Mouse (Mus musculus) gastrocnemius, postnatal 36 days (tissue): Measurements from ENCODE around the gene Qrich2. TPM values are rescaled to one million over a fixed set of nuclear protein-coding genes. Genes with fewer than 3 reads are reported as not detected.
A peak's percentile ranks its signal among the peaks of the same experiment; 100 is the strongest.

Experiments used
- DNase-seq, 2 experiments: peaks; one replicate each; pipeline ENCODE4 v3.0.0; 2022
- intact Hi-C: fragments of 180-260 bp; cut with DNase I; formaldehyde crosslinking; loops from one replicate; pipeline ENCODE4 v1.15.1; 2025
- total RNA-seq, 2 experiments: library from RNA; stranded (reverse); gene quantifications; 2 replicates each; pipeline ENCODE4 v1.2.3; 2021

The Qrich2 gene
- total RNA-seq, 2 experiments from 2014 or later = 0.05 TPM; not detected in 1

DNA sequence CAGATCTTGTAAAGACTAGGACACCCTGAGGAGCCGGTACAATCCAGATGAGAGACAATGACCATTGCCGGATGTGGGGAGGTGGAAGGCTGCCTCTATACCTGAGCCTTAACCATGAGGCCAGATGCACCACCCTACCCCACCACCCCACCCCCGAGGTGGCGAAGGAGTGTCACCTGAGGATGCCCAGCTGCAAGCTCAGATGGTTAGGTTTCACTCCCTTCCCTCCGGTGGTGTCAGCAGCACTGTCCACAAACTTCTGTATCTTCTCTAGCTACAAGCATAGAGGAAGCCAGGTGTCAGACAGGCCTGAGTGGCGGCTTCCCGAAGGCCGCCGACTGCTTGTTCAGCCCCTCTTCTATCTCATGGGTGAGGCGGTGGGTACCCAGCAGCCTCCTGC, 12.2 kb downstream of the Qrich2 start:
- intact Hi-C loops = no loop called here
- no peak for DNase-seq

DNA sequence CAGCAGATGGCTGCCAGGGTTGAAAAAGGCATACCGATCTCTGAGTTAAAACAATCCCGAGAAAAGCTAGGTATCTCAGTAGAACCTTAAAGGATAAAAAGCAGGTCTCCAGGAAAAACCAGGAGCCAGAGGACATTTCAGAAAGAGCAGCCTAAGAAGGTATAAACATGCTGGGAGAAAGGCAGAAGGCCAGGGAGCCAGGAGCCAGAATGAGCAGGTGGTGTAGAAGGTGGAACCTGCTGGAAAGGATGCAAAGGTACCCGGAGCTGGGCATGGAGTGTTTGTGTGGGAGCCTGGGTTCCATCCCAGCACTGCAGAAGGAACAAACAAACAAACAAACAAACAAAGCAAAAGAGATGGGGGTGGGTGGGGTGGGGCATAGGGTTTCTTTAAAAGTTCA, 16.7 kb downstream of the Qrich2 start:
- intact Hi-C loops = loop anchor here (5.0 kb wide), 1 partner anchor 222 kb away; no protein-coding TSS in a partner anchor
- DNase-seq = no peak

DNA sequence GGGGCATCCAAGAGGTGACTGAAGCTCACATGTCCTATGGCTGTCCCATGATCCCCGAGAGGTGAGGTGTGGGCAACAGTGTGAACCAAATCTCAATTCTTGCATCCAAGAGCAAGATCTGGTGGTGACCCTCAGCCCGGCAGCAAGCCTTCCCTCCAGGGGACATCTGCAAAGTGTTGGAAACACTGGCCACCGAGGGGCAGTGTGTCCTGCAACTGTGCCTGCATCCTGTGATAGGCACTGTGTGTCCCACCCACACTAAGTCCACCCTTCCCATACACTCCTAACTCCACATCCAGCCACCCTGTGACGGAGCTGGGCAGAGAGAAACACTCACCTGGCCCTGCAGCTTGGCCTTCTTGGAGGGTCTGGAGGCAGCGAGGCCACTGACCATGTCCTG, 18.2 kb downstream of the Qrich2 start:
- intact Hi-C loops = loop anchor here (5.0 kb wide), 1 partner anchor 221 kb away; no protein-coding TSS in a partner anchor
- DNase-seq = no peak

DNA sequence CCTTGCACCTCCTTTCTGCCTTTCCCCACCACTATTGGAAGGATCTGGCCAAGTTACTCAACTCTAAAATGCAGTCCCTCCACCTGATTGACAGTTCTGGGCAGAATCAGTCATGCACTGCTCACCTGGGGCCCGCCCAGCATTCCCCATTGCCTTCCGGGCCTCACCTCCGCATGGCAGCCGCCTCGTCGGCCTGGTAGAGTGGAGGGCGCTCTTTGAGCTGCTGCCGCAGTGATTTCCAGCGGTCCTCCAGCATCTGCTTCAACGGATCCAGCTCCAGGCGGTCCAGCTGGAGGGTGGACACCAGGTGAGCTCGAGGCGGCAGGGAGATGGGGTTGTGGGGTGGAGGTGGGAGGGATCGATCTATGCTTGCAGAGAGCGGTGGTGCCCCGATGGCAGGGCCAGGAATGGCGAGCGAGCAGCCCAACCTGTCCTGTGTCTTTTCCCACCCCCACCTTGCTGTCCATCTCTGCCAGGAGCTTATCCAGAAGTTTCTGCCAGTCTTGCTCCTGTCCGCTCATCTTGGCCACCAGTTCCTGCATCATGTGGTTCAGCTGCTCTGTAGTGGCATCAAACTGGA, 19.6 kb downstream of the Qrich2 start:
- DNase-seq = no peak
- intact Hi-C loops = loop anchor here (1.0 to 5.0 kb wide), 2 partner anchors 127 to 219 kb away; no protein-coding TSS in a partner anchor

DNA sequence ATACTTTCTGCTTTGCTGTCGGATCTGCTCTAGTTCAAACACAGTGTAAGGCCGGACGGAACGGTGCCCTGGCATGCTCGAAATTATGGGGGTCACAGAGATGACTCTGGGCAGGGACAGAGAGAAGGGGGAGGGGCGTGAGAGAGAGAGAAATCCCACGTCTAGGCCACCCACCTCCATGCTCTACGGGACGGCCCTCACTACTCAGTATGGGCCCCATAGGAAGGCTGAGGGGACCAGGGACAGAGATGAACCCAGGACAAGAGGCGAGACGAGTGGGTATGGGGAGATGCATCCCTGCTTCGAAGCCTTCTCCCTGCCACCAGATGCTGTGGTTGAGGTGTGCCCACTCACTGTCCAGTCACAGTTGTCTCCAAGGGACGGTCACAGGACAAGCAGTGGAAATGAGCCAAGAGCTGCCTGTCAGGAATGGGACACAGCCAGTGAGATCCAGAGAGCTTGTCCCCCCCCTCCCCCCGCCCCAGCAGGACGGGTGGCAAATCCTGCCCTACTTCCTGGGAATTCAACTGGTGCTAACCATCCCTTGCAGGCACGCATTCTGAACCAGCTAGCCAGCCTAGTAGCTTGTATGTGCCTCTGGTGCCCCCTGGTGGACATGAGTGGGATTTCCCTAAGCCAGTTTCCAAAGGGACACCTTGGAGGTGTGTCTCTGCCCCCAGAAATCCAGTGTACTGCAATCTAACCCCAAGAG, 20.3 kb downstream of the Qrich2 start:
- intact Hi-C loops = loop anchor here (1.0 to 5.0 kb wide), 2 partner anchors 126 to 218 kb away; no protein-coding TSS in a partner anchor
- DNase-seq = peak; percentile 92

DNA sequence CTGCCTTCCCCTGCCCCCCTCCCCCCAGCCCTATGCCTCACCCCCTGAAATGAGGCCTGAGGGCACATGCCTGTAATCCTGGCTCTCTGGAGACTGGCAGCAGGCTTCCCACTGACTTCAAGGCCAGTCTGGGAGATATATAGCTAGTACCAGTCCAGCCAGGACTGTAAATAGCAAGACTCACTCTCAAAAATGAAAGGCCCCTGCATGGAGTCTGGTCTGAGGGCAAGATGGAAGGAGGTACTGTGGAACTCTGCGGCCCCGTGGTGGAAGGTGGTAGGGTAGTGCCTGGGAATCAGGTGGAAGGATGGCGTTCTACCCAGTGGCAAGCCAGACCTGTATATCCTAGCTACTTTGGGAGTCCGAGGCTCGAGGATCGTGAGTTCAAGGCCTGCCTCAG, 22.1 kb downstream of the Qrich2 start:
- intact Hi-C loops = loop anchor here (5.0 kb wide), 1 partner anchor 57 kb away; no protein-coding TSS in a partner anchor

DNA sequence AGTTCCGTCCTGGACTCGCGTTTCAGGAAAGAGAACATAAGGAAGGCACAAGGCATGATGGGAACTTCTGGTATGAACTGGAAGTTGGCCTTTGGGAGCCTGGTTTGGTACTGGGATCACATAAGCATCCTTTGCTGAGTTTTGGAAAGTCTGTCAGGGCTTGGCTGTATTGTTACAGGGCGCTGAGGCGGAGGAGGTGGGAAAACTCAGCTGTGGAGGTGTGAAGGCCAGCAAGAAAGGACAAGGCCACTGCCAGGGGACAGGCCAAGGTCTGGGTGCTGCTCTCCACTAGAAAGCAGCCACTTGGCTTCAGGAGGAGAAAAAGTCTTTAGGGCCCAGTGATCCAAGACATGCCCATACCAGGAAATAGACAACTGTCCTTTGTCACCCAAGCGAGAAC, 22.7 kb downstream of the Qrich2 start:
- intact Hi-C loops = loop anchor here (5.0 kb wide), 1 partner anchor 56 kb away; no protein-coding TSS in a partner anchor
- no peak for DNase-seq

More for the DNA sequence above, 22.1 kb downstream of the Qrich2 start:
- no peak for DNase-seq

DNA sequence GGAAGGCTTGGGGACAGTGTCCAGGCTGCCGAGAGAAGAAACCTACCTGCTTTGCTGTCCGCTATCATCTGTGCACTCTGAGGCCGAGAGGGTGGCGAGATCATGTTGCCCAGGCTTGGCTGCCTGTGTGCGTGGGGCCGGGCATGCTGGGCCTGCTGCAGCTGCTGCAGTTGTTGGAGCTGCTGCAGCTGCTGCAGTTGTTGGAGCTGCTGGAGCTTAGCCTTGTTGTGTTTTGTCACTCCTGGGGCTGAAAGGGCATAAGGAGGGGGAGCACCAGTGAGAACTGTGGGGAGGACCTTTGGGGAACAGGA, 23.2 kb downstream of the Qrich2 start:
- intact Hi-C loops = loop anchor here (5.0 kb wide), 1 partner anchor 56 kb away; no protein-coding TSS in a partner anchor

DNA sequence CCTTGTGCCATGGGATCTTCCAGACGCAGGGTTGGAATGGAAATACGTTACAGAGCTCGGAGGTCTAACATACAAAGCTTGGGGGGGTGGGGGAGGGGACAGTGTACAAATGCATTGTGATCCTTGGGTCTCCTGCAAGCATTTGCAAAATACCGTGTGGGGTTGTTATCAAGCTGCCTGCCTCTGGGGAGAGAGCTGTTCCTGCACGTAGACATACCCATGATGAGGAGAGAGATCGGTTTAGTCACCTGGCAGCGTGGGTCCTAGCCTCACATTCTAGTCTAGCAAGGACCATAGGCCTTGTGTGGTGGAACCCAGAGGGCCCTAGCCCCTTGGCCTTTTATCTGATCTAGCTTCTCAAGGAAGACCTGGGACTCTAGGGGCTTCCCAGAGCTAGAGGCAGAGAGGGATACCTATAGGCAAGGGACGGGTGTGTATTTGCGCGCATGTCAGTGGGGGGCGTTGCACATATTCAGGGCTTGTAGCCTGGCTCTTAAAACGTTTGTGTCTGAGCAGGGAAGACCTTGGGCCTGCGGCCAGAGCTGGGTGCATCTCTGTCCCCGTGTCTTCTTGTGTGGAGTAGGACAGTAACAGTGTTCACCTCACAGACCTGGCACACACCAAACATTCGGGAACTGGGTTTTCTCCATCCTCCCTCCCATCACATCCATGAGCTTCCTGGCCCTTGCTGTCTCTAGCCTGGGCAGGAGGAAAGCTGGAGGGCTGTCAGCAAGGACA, 23.7 kb downstream of the Qrich2 start:
- intact Hi-C loops = loop anchor here (5.0 kb wide), 1 partner anchor 55 kb away; no protein-coding TSS in a partner anchor
- no peak for DNase-seq

More for the DNA sequence above, 23.2 kb downstream of the Qrich2 start:
- no peak for DNase-seq

DNA sequence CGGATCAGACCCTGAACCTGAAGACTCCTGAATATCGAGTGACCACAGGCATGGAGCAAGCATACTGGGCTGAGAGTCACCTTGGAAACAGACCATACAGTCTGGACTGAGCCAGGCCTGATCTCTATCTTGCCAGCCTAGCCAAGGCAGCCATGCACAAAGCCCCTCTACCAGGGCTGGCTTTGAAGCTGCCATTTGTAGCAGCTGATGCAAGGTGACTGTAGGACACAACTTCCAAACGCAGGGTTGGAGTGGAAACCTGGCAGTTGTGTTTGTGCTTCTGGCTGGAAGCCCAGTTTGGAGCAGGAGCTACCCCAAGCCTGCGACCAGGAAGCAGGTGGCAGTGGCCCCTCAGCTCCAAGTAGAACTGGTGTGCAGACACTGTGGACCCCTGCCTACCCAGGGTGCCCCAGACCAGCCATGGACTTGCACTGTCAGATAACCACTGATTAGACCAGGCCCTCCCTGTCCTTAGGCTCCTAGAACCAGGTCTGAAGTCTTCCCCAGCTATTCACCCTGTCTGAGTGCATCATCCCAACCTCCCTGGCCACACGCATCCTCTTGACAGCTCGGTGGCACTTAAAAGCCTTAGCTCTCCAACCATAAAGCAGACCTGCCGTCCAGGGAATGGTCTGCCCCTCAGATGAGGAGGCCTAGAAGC, 25.5 kb downstream of the Qrich2 start:
- no peak for DNase-seq
- intact Hi-C loops = loop anchor here (5.0 kb wide), 1 partner anchor 53 kb away; no protein-coding TSS in a partner anchor

DNA sequence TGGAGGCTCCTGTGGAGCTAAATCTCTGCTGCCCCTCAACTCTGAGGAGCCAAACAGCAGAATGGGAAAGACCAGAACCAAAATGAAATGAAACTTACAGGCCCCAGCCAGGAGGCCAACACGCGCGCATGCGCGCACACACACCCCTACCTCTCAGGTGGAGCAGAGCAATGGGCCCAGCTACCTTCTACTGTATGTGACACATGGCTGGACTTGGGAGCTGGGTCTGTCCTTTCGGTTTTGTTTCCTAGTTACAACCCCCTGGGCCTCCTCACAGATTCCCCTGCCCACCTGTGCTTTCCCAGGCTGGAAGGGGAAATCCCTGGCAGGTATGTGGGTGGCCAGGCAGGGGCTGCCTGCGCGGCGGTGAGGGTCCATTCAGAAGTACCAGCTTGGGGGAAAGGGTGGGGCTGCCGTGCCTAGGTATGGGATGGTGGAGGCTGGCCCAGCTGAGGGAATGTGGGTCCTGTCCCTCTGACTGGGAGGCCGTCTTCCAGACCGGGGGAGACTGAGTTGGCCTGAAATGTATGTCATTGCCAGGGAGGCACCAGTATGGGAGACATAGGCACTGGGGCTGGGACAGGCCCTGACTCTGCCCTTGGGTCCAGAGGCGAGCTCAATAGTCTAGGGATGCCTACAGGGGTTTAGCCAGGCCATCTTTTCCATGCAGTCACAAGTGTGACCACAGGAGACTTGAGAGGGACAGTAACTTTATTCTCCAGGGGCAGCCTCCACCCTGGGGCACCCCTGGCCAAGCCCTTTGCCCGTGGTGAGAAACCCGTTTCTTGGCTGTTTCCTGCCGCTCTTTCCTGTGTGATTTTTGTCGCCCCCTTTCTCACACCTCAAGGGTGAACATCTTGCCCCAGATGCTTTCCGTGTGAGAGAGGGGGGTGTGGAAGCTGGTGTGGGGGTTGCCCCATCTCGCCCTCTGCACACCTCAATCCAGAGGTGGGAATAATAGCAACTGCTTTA, 26.5 kb downstream of the Qrich2 start:
- intact Hi-C loops = loop anchor here (5.0 kb wide), 1 partner anchor 52 kb away; no protein-coding TSS in a partner anchor
- no peak for DNase-seq

DNA sequence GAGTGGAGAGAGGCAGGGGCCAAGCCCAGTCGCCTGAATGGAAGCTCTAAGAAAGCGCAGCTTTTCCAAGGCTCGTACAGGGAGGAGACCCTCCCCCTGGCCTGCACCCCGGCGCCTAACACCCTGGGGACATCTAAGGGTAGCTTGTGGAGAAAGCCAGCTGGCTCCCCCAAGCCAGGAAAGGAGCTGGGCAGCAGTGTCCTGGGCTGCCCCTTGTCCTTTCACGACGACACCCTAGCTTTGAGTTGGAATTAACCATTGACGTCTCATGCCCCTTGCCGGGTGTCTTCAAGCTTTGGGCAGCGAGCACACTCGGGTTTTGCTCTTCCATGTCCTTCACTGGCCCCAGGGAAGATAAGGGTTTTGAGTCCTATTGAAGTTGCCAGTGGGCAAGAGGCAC, 28.5 kb downstream of the Qrich2 start:
- intact Hi-C loops = no loop called here
- no peak for DNase-seq

DNA sequence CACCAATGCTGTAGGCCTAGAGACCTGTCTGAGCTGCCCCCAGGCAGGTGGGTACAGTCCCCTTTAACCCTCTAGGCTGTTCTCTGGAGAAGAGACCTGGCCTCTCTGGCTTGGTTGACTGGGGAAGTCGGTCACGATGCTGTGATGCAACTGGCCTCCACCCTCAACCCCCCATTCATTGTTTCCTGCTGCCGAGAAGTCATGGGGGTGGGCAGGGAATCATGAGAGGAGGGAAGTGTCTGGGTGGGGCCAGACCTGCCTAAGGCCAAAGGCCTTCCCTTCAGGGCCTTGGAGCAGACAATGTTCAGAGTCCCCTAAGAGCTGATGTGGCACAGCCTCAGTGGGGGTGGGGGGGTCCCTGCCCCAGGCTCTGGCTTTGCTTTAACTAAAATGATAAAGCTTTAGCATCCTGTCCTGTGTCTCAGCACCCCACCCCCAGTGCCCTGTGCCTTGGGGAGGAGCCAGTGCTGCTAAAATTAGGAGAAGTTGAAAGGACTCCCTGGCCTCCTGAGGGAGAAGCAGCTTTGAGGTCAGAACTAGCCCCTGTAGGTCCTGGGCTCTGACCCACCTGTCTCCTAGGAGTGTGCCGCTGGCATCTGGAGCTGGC, 29.2 kb downstream of the Qrich2 start:
- DNase-seq = peak; percentile 55 to 64
- intact Hi-C loops = no loop called here

DNA sequence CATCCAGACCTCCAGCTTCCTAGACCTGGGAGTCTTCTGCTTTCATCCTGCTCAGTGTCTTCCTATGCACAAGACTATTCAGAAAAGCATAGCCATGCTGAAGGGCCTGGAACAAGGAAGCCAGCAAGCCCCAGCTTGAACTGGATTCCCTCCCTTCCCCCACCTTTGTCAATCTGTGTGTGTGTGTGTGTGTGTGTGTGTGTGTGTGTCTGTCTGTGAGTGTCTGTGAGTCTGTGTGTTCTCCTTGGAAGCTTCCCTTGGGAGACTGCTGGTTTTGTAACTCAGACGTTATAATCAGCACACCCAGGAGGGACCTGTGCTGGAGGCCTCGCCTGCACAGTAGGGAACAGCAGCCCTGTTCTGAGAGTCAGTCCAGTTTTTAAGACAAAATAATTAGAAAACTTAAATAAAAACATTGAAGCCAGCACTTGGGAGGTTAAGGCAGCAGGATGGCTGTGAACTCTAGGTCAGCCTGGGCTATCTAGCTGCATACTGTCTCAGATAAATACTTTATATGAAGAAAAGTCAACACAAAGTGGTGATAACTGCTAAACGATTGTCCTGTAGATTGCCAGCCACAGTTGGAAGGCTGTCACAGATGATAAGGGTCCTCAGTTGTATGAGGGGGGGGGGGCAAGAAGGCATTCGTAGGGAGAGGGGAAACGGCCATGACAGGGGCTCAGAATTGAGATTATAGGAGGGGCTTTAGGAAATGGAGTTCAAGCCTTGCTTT, 29.9 kb downstream of the Qrich2 start:
- no peak for DNase-seq
- intact Hi-C loops = no loop called here

DNA sequence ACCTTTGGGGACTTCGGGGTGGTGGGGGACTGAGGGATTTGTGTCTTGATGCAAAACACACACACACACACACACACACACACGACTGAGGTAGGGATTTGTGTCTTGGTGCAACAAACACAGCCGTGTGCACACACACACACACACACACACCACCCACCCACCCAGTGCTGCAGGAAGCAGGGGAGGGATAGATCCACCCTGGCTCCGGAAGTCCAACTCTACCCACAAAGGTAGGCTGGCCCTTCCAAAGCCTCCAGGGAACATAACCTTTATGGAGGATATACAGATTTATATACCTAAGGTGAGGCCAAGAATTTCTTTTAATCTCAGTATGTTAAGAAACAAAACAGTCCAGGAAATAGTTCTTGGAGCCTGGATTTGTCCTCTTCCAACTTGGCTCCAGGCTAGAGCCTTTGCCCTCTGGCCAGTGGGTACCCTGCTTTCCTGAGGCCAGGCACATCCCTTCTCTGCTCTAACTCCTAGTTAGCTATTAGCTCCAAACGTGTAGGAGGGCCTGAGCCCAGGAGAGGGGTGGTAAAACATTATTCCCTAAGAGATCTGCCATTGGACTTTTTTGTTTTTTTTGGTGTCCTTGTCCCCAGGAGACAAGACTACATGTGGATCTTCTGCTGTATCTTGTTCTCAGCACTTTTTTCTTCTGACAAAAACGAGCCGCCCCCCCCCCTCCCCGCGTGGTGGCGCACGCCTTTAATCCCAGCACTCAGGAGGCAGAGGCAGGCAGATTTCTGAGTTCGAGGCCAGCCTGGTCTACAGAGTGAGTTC, 30.9 kb downstream of the Qrich2 start:
- DNase-seq = no peak
- intact Hi-C loops = loop anchor here (5.0 kb wide), 1 partner anchor 38 kb away; no protein-coding TSS in a partner anchor

DNA sequence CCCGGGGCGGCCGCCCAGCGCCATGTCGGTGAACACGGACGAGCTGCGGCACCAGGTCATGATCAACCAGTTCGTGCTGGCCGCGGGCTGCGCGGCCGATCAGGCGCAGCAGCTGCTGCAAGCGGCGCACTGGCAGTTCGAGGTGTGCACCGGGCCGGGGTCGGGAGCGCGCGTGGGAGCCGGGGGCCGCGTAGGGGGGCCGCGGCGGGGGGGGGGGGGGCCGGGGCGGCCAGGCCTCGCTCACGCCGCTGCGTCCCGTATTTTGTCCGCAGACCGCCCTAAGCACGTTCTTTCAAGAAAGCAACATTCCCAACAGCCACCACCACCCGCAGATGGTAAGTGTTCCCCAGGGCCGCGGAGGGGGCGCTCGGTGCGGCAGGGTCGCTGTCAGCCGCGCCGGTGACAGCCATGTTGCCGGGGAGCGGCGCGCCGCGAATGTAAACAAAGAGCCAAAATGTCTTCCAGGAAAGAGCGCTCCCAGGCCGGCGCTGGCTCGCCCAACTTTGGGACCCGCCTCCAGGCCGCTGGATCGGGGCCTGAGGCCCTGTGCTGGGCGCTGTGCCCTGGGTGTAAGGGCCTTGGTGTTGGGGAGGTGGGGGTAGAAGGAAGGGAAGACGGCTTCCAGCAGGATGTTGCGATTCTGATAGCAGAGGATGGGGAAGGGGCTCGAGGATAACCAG, 31.6 kb downstream of the Qrich2 start:
- intact Hi-C loops = loop anchor here (5.0 kb wide), 1 partner anchor 37 kb away; no protein-coding TSS in a partner anchor
- peak; percentile 76 to 77 for DNase-seq
